Mouse (Mus musculus): ENCODE measurements at regions not wholly inside any gene's neighbourhood (a gene's known extent, or its start where the extent isn't known, plus 50 kb on each side); places are given as distances from the start of the nearest gene placed in this dataset.
A peak's percentile ranks its signal among the peaks of the same experiment; 100 is the strongest.

DNA sequence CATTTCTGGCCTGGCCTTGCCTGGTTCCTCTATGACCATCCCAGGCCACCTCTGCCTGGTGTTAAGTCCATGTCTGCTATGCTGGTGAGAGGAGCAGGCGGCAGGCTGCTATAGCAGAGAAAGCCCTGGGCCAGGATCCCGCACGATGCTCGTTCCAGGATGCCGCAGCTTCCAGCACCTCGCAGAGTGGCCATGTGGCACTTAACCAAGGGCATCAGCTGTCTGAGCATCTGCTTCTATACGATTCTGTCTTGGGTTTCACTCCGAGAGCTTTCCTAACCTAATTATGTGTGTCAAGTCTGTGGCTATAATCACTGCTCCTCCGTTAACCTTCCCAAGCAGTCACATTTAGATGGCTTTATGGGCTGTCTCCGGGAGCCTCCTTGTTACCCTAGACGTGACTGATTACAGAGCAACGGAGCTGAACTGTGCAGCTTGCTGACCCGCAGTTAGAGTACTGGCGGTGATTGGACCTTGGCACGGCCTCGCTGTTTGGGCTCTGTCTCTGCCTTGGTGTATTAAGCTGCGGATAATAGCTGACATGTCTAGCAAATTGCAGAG is 64.4 kb downstream of the Ackr3 start:
- no peak for DNase-seq (ENCODE audit: extremely low read depth, insufficient read length, low spot score)

- no peak for DNase-seq (ENCODE audit: extremely low read depth, insufficient read length, low spot score)
Measured at GRCm38 (mm10) chr1:90268951-90269350, 65.2 kb downstream of the Ackr3 start.

- no peak for DNase-seq (ENCODE audit: extremely low read depth, insufficient read length, low spot score)
Measured at GRCm38 (mm10) chr1:90269836-90270235, 66.1 kb downstream of the Ackr3 start.

DNA sequence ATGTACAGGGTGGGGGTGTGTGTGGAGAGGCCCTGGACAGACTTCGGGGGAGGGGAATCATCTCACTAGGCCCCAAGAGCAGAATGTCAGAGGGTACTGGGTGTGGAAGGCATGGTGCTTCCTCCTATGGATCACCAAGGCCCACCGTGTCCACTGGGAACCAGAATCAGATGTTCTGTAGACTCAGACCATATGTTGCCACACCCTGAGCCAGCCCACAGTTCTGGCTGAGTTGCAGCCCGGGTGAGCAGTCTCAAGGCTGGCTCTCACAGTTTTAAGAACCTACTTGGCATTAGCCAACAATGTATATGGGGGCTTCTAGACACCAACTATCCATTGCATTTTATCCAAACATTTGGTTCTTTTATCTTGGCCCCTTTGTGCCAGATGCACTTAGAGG is 67.5 kb downstream of the Ackr3 start:
- no peak for DNase-seq (ENCODE audit: extremely low read depth, insufficient read length, low spot score)

DNA sequence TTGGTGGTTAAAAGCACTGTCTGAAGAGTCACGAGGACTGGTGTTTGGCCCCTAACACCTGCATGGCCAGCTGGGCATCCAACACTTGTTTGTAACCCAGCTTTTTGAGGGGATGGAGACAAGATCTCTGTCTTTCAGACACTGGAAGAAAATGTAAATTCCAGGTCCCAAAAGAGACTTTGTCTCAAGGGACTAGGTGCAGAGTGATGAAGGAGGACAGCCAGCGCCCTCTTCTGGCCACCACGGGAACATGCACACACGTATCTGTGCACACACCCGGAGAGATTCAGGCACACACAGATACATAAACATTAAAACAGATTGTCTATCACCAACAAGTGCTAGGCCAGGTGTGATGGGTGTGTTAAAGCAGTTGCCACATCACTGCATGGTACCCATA is 68.6 kb downstream of the Ackr3 start:
- DNase-seq (ENCODE audit: extremely low read depth, insufficient read length, low spot score): no peak

GRCm38 (mm10) chr1:90272830-90273628 is 69.2 kb downstream of the Ackr3 start:
- peak; percentile 87 for DNase-seq (ENCODE audit: extremely low read depth, insufficient read length, low spot score)

- DNase-seq (ENCODE audit: extremely low read depth, insufficient read length, low spot score): no peak
Measured at GRCm38 (mm10) chr1:90273629-90273928, 69.8 kb downstream of the Ackr3 start.

GRCm38 (mm10) chr1:90274968-90275651 is 71.3 kb downstream of the Ackr3 start:
- DNase-seq (ENCODE audit: extremely low read depth, insufficient read length, low spot score): no peak

- no peak for DNase-seq (ENCODE audit: extremely low read depth, insufficient read length, low spot score)
Measured at GRCm38 (mm10) chr1:90275786-90276520, 72.2 kb downstream of the Ackr3 start.

DNA sequence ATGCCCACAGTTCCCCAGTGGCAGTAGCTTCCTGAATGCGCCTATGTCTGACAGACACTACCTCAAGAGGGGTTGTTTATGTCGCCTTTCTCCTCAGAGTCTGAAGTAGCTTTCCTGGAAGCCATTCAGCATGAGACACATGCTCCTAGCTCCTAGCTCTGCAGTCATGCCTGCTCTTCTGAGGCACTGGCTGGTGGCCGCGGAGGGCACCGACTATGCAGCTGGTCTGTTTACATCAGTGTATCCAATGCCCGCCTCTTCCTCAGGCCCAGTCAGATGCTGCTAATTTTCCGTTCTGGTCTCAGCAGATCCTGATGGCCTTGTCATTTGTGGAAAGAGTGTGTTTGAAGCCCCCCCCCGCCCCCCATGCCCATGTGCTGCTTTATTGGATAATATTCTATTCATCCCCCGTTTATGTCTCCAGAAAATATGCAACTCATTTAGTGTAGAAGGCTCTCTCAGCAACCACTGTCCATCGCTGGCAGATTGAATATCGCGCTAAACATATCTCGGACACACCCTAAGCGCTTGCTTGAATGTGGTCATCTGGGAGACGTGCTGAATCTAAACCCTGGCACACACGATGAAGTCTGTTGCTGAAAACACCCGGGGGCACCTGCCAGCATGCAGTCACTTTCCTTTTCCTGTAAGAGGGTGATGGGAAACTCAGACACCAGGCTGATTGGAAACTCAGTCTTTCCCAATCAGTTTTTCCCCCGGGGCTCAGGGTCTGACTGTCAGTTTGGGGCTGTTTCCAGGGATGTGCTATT is 73.9 kb downstream of the Ackr3 start:
- DNase-seq (ENCODE audit: extremely low read depth, insufficient read length, low spot score): no peak

GRCm38 (mm10) chr1:90279066-90279839 is 75.5 kb downstream of the Ackr3 start:
- no peak for DNase-seq (ENCODE audit: extremely low read depth, insufficient read length, low spot score)

DNA sequence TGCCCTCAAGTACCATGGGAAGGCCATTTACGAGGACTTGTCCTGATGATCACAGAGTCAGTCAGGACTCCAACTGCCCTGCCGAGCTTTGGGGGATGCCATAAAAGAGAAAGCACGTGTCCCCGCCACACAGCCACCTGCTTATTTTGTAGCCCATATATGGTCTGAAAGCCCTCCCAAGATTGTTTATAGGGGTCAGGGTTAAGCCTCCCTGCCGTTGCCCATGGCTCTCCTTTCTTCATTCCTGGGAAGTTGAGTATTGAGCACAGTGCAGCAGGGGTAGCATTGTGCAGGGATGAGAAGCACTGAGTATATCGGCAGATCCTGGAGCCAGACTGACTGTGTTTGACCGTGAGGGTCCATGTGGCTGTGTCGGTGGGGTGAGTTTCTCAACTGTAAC is 76.4 kb downstream of the Ackr3 start:
- DNase-seq (ENCODE audit: extremely low read depth, insufficient read length, low spot score): no peak

- DNase-seq (ENCODE audit: extremely low read depth, insufficient read length, low spot score): no peak
Measured at GRCm38 (mm10) chr1:90281255-90281654, 77.5 kb downstream of the Ackr3 start.

DNA sequence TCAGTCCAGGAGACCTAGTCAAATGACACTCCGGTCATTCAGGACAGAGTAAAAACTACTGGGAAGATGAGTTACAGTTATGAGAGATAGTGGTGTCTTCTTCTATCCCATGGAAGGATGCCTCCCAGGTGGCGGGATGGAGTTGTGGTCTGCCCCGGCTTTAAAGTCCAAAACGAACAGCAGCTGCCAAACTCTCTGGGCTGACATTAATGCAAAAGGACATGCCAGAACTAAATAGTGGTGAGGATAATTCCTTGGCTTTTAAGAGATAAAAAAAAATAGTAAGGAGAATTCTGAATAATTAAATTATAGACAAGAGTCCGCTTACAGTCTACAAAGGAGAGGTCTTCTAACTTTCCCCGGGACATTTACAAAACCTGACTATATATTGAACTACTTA is 78.2 kb downstream of the Ackr3 start:
- no peak for DNase-seq (ENCODE audit: extremely low read depth, insufficient read length, low spot score)

DNA sequence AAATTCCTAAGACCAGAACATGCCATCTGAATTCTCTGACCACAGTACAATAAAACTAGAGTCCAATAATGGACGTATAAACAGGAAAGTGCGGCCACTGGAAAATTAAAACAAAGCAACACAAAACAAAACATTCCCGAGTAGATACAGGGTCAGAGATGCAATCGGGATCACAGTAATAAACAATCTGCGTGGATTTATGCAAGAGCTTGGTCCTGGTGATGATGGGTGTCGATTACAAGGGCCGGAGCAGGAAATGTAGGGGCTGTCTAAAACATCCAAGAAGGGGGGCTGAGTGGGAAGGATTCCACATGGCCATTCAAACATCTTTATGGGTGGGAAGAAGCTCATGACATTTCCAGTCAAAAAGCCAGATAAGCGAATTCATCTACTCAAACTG is 78.6 kb downstream of the Ackr3 start:
- DNase-seq (ENCODE audit: extremely low read depth, insufficient read length, low spot score): no peak

GRCm38 (mm10) chr1:90283176-90283775 is 79.5 kb downstream of the Ackr3 start:
- no peak for DNase-seq (ENCODE audit: extremely low read depth, insufficient read length, low spot score)

- DNase-seq (ENCODE audit: extremely low read depth, insufficient read length, low spot score): no peak
Measured at GRCm38 (mm10) chr1:90283912-90284636, 80.3 kb downstream of the Ackr3 start.

- no peak for DNase-seq (ENCODE audit: extremely low read depth, insufficient read length, low spot score)
Measured at GRCm38 (mm10) chr1:90285318-90285717, 81.5 kb downstream of the Ackr3 start.

- no peak for DNase-seq (ENCODE audit: extremely low read depth, insufficient read length, low spot score)
Measured at GRCm38 (mm10) chr1:90287251-90287650, 83.5 kb downstream of the Ackr3 start.
